Mouse (Mus musculus) lung, postnatal 0 days (tissue): ENCODE results near the gene Naa10.

ENCODE experiments used
- CTCF ChIP-seq: IDR thresholded peaks from 2 replicates; pipeline ENCODE4 v1.5.1; 2016; ENCODE audit warnings: antibody characterized with exemption, mild to moderate bottlenecking
- EP300 ChIP-seq: IDR thresholded peaks from 2 replicates; pipeline ENCODE4 v1.6.1; 2016; ENCODE audit warnings: antibody characterized with exemption, mild to moderate bottlenecking, control low read depth

- TF ChIP-seq CTCF (no peak), EP300 (no peak)
Observed at GRCm38 (mm10) chrX:73871956-73872355, 49.8 kb downstream of the Naa10 start.
